Mouse (Mus musculus) testis, postnatal 14 days (tissue): ENCODE measurements around the gene Pfn3.
A peak's percentile ranks its signal among the peaks of the same experiment; 100 is the strongest.
"Not testable (repeated sequence)": the region's sequence is repeated elsewhere in the genome, so short reads cannot be mapped to it uniquely, and the experiment has no call there.

Source experiments
- DNase-seq: peaks from one replicate; pipeline ENCODE4 v3.0.0; 2021; ENCODE audit warnings: low spot score

Gene Pfn3

GRCm38 (mm10) chr13:55414743-55415380, at the start of gene Pfn3:
Pfn3 (minus strand) TSS chr13:55415232.
- DNase-seq = peak; percentile 38

- DNase-seq = peak; percentile 74
Measured at GRCm38 (mm10) chr13:55464027-55464884, 49.2 kb upstream of the Pfn3 start, which contains the start of gene Prr7. Prr7 (plus strand) TSS chr13:55464267.

GRCm38 (mm10) chr13:55463399-55464026, 48.5 kb upstream of the Pfn3 start:
- DNase-seq = no peak

GRCm38 (mm10) chr13:55462965-55463364, 47.9 kb upstream of the Pfn3 start:
- no peak for DNase-seq

GRCm38 (mm10) chr13:55451785-55452549, 36.9 kb upstream of the Pfn3 start:
- DNase-seq = no peak

- DNase-seq = no peak
Measured at GRCm38 (mm10) chr13:55451296-55451695, 36.3 kb upstream of the Pfn3 start.

- peak; percentile 53 for DNase-seq
Measured at GRCm38 (mm10) chr13:55450511-55450980, 35.5 kb upstream of the Pfn3 start.

- no peak for DNase-seq
Measured at GRCm38 (mm10) chr13:55449679-55450441, 34.8 kb upstream of the Pfn3 start.

- DNase-seq = no peak
Measured at GRCm38 (mm10) chr13:55449205-55449604, 34.2 kb upstream of the Pfn3 start.

- no peak for DNase-seq
Measured at GRCm38 (mm10) chr13:55448131-55448530, 33.1 kb upstream of the Pfn3 start.

GRCm38 (mm10) chr13:55447543-55447943, 32.5 kb upstream of the Pfn3 start:
- no peak for DNase-seq

- no peak for DNase-seq
Measured at GRCm38 (mm10) chr13:55446483-55447105, 31.6 kb upstream of the Pfn3 start.

- peak; percentile 70 for DNase-seq
Measured at GRCm38 (mm10) chr13:55445361-55446091, 30.5 kb upstream of the Pfn3 start.

- DNase-seq = peak; percentile 99
Measured at GRCm38 (mm10) chr13:55444937-55445315, 29.9 kb upstream of the Pfn3 start, which contains the start of gene Grk6. Grk6 (plus strand) TSS chr13:55445072.

- no peak for DNase-seq
Measured at GRCm38 (mm10) chr13:55444286-55444936, 29.4 kb upstream of the Pfn3 start.

- no peak for DNase-seq
Measured at GRCm38 (mm10) chr13:55443799-55444285, 28.8 kb upstream of the Pfn3 start.

- DNase-seq = not testable (repeated sequence)
Measured at GRCm38 (mm10) chr13:55437111-55437629, 22.1 kb upstream of the Pfn3 start.

- no peak for DNase-seq
Measured at GRCm38 (mm10) chr13:55431889-55432685, 17.1 kb upstream of the Pfn3 start.
